Comparison of ENCODE assay signal across 9 mouse cellular contexts in the genomic region with DNA sequence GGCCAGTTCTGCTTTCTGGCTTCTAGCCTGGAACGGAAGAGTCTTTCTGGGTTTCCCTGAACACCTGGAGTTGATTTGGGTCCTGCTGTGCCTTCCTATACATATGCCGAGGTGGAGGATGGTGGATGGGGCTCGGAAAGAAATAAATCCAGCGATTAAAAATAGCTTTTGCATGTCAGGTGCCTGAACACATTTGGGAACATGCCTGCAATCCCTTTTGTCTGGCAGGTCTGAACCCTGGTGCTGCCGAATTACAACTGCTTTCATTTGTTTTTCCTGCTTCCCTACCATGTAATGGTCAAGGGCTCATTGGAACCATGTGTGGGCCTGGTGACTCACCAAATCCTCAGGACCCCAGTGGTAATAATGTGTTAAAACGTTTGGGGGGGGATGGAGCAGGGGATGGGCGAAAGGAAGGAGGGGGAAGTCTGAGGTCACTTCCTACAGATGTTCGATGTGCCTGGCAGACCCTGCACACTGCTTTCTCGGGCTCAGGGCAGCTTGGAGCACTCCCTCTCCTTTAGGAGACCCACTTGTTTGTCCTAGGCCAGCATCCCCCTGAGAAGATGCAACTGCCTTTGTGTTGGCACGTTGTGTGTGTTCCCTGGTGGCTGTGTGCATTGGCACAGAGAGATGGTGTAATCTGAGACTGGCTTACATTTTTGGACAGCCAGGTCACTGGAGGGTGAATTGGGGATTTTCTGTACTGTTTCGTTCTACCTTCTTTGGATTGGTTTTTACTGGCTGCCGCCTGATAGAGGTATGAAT.
DNase-seq lines count a peak whose midpoint lies in the region; ATAC-seq and TF ChIP-seq lines count a peak whose summit lies in the region.
"Had no signal": no experiment of that assay in that cellular context is flagged by ENCODE, and none has a peak within 500 bp of the region (broad histone marks: within the 10 kb centered on the region; RNA-seq: fewer than 3 reads in every experiment).

No protein-coding gene starts in this region.

- H3K27ac ChIP-seq in left cerebral cortex, adult 2 months = 0 out of 2 replicates have a peak overlapping the region, but pooled peaks have one; percentile 19
- peak overlapping the region; percentile 92 for H3K27ac ChIP-seq in limb, embryonic 12.5 days

- H3K27me3 ChIP-seq in Patski = no peaks in the 10 kb centered on the region
- H3K27me3 ChIP-seq in limb, embryonic 12.5 days = no peaks in the 10 kb centered on the region

- CTCF ChIA-PET in Patski (lab: Charles Lee) = interaction anchor here (1.3 to 2.5 kb wide), 3 partner anchors 12 to 128 kb away, joined by 4 to 7 read pairs (median 6); no protein-coding TSS in a partner anchor

- POLR2A ChIA-PET in Patski (lab: Charles Lee) = interaction anchor here (1.7 kb wide), 1 partner anchor 12 kb away, joined by 4 read pairs; no protein-coding TSS in a partner anchor

- 10% methylated on average over 12 of the region's 12 CpGs for WGBS in limb, embryonic 12.5 days

- DNase-seq in left cerebral cortex, adult 2 months (ENCODE audit: extremely low spot score in 1 of 2, low spot score in 2 of 2) = no peak
- DNase-seq in left cerebral cortex, adult 18-20 months (ENCODE audit: low spot score in 2 of 2) = no peak
- no peak for DNase-seq in Patski (ENCODE audit: low read depth, low spot score)
- peak; percentile 55 for DNase-seq in embryo, embryonic 9.5 days (ENCODE audit: extremely low spot score)
- no peak for DNase-seq in adrenal gland, adult 2 months
- DNase-seq in MN1 (ENCODE audit: low spot score) = no peak
- no peak for DNase-seq in spleen, postnatal 4 days (ENCODE audit: low spot score in 2 of 2)
- DNase-seq: cerebellum, adult 8-10 months had no signal

- peak overlapping the region; percentile 43 for H3K4me2 ChIP-seq in limb, embryonic 12.5 days

- no peak overlapping the region for H3K9ac ChIP-seq in limb, embryonic 12.5 days (replicated peaks)

- H3K4me3 ChIP-seq in left cerebral cortex, adult 2 months = no peak overlapping the region
- no peak overlapping the region for H3K4me3 ChIP-seq in limb, embryonic 12.5 days (replicated peaks)

- TF ChIP-seq CTCF in left cerebral cortex, adult 2 months (IDR thresholded peaks at IDR 0.05) = no peak
- no peak for TF ChIP-seq CTCF in Patski (IDR thresholded peaks at IDR 0.05)

- peaks cover 81% of the 10 kb centered on the region for H3K4me1 ChIP-seq in limb, embryonic 12.5 days (replicated peaks)

- in situ Hi-C loops in Patski (cut with MboI; ENCODE audit: low pct_unique_long_range_greater_than_20kb) = loop anchor here (25.0 kb wide), 1 partner anchor 517 kb away; no protein-coding TSS in a partner anchor

- H3K36me3 ChIP-seq in limb, embryonic 12.5 days = no peaks in the 10 kb centered on the region

- H3K9me3 ChIP-seq in limb, embryonic 12.5 days = no peaks in the 10 kb centered on the region

- ATAC-seq in Patski = peak; percentile 81
- ATAC-seq in limb, embryonic 12.5 days (ENCODE audit: insufficient number of reproducible peaks, insufficient read depth, low FRiP score, low TSS enrichment, low read depth) = peak; percentile 88

- intact Hi-C loops in left cerebral cortex, adult 2 months (cut with DNase I) = no loop called here
